Mouse (Mus musculus): ENCODE results near the gene Zfp933. TPM values are rescaled to one million over a fixed set of nuclear protein-coding genes. Genes with fewer than 3 reads are reported as not detected.

Gene Zfp933
- 7.0 and 8.1 TPM in 2 replicates for polyA plus RNA-seq (2012; rRNA removed)

GRCm38 (mm10) chr4:147847614-147848583, at the start of gene Zfp933:
Zfp933 (minus strand) TSS chr4:147848366.

GRCm38 (mm10) chr4:147868450-147869031, 20.4 kb upstream of the Zfp933 start, which contains the start of the genes Miip and Fv1:
Miip (minus strand) TSS chr4:147868816.
Fv1 (plus strand) TSS chr4:147868979.

GRCm38 (mm10) chr4:147809292-147809965, 38.7 kb downstream of the Zfp933 start, which contains the start of gene Zfp984:
Zfp984 (minus strand) TSS chr4:147809788.

Other genes with a start within 250 kb of the Zfp933 start
- 1.0 and 1.3 TPM in 2 replicates for gene Zfp979, start 205.9 kb downstream of the Zfp933 start, polyA plus RNA-seq (2012; rRNA removed)
- gene Zfp534, start 145.8 kb downstream of the Zfp933 start, polyA plus RNA-seq (2012; rRNA removed), result not detected in 2 replicates
- gene Zfp984, start 38.6 kb downstream of the Zfp933 start, polyA plus RNA-seq (2012; rRNA removed), result 3.5 and 3.6 TPM in 2 replicates
- 108 and 125 TPM in 2 replicates for gene Miip, start 20.4 kb upstream of the Zfp933 start, polyA plus RNA-seq (2012; rRNA removed)
- 10.0 and 11.1 TPM in 2 replicates for gene Fv1, start 20.6 kb upstream of the Zfp933 start, polyA plus RNA-seq (2012; rRNA removed)
- gene Mfn2, start 56.3 kb upstream of the Zfp933 start, polyA plus RNA-seq (2012; rRNA removed), result 58.3 and 58.5 TPM in 2 replicates
- 19.6 and 37.3 TPM in 2 replicates for gene Plod1, start 88.4 kb upstream of the Zfp933 start, polyA plus RNA-seq (2012; rRNA removed)
- 49.3 and 49.4 TPM in 2 replicates for gene 2510039O18Rik, start 92.5 kb upstream of the Zfp933 start, polyA plus RNA-seq (2012; rRNA removed)
- gene Nppb, start 137.4 kb upstream of the Zfp933 start, polyA plus RNA-seq (2012; rRNA removed), result 0.26 TPM in 1 of 2 replicates, not detected in the other
- 0.65 and 1.1 TPM in 2 replicates for gene Nppa, start 152.4 kb upstream of the Zfp933 start, polyA plus RNA-seq (2012; rRNA removed)
- gene Clcn6, start 190.5 kb upstream of the Zfp933 start, polyA plus RNA-seq (2012; rRNA removed), result 51.6 and 54.5 TPM in 2 replicates
- 37.8 and 38.4 TPM in 2 replicates for gene Mthfr, start 190.7 kb upstream of the Zfp933 start, polyA plus RNA-seq (2012; rRNA removed)
- gene Agtrap, start 239.7 kb upstream of the Zfp933 start, polyA plus RNA-seq (2012; rRNA removed), result 5.5 and 6.7 TPM in 2 replicates

Measured in central nervous system, embryonic 14 days (tissue).